Mouse (Mus musculus) heart, adult 9 months (tissue): ENCODE results near the gene Pik3r6.

Experiments
- DNase-seq, 2 experiments: peaks; one replicate each; pipeline ENCODE4 v3.0.0; 2022; ENCODE audit warnings: low spot score in 2 of 2

The Pik3r6 gene

GRCm38 (mm10) chr11:68502902-68503629, at the start of gene Pik3r6:
Gene Pik3r6, plus strand, starts transcription at chr11:68503019.
- peak; percentile 58 to 76 for DNase-seq

GRCm38 (mm10) chr11:68453301-68453700, 49.5 kb upstream of the Pik3r6 start:
- DNase-seq, result no peak

- peak in 1 of 2 experiments; percentile 15 for DNase-seq
Measured at GRCm38 (mm10) chr11:68458086-68458485, 44.7 kb upstream of the Pik3r6 start.

GRCm38 (mm10) chr11:68459021-68459420, 43.8 kb upstream of the Pik3r6 start:
- DNase-seq, result no peak

DNA sequence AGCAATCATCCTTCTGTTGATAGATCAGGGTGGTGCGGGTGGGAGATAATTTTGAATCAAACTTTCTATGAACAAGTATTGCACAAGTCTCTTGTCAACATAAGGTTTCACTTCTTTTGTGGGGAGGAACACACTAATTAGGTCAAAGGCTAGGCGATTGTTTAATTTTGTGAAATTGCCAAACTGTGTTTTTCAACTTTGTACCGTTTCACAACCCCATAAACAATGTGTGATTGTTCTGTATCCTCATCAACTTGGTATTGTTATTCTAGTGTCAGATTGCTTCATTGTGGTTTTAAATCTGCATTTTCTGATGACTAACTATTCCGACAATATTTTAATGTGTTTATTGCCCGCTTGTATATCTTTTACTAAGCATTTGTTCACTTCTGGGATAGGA, 43.3 kb upstream of the Pik3r6 start:
- peak in 1 of 2 experiments; percentile 23 for DNase-seq

- no peak for DNase-seq
Measured at GRCm38 (mm10) chr11:68462716-68463115, 40.1 kb upstream of the Pik3r6 start.

GRCm38 (mm10) chr11:68464260-68464659, 38.6 kb upstream of the Pik3r6 start:
- no peak for DNase-seq

DNA sequence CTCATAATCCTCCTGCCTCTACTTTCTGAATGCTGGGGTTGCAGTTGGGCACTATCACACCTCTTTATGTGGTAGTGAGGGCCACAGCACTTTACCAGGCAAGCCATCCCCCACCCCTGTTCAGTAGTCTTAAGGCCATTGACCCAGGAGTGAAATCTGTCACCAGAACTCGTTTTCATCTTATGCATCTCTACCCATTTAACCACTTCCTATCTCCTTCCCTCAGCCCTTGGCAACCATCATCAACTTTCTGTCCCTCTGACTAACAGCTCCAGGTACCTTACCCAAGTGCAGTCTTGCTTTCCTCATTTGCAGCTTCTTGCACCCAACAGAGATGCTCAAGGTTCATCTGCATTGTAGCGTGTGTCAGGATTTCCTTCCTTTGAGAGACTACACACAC, 37.7 kb upstream of the Pik3r6 start:
- DNase-seq, result no peak

GRCm38 (mm10) chr11:68467441-68467840, 35.4 kb upstream of the Pik3r6 start:
- DNase-seq, result no peak

DNA sequence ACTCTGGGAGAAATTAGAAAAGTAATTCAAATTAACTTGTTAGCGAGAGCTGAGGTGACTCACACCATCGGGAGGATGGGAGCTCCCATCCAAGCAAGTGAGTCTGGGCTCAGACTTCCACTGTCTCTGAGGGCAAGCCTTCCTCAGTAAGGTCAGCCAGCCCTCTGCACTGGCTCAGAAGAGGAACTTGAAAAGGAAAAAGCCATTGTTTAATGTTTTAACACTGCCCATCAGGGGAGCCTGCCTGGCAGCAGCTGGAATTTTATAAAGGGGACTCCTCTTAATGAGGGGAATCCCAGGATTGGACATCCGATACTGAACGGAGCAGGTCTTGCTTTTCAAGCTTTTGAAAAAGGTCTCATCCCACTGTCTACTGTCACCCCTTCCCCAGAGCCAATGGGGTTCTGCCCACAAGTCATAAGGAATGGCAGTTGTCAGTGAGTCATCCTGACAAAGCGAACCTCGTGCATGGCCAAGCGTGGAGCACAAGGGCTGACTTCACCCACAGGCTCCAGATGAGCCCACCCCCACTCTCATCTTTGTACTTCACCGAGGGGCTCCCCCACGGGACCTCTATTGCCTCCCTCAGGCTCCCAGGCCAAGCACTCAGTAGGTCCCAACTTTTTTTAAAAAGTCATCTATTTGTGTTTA, 34.7 kb upstream of the Pik3r6 start:
- no peak for DNase-seq

DNA sequence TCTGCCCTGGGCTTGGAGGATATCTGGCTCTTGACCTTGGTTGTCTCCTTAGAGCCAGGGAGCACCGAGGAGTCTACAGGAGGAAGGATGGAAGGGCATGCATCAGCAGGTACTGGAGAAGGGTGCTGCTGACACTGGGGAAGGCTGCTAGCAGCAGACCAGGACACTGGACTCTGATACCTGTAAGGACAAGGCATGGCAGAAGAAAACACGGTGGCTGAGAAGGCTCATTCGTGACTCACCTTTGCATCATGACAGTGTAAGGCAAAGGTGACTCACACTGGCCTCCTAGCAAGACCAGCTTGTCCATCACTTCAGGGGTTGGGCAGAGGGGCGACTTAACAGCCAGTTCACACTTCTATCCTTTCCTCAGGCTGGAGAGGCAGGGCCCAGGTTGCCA, 33.9 kb upstream of the Pik3r6 start:
- DNase-seq, result no peak

DNA sequence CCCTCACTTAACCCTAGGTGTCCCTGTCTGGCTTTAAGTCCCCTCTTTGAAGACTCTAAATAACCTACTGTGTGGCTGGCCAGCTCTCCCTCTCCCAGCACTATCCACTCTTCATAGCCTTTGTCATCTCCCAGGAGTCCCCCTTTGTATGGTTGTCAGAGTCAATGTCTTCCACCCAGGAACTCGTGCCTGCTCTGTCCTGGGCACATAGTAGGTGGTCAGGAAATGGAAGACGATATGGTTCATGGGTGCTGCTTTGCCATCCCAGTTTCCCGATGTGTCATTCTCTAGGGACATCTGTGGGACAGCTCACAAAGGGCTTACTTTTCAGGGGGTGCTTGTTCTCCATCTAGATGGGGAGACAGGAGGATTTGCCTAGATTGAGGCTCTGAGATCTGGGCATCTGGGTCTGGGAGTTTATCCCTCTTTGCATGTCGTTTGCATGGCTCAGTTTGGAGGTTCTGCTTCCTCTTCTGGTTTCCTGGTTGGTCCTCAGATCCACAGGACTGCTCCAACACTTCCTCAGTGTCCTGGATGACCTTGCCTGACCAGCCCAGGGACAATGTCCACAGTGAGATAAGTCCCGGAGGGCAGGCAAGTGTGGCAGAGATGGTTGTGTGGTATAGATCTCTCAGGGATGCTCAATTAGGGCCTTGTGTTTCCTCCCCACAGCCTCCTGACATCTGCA, 30.5 kb upstream of the Pik3r6 start:
- DNase-seq, result no peak

- no peak for DNase-seq
Measured at GRCm38 (mm10) chr11:68474600-68474999, 28.2 kb upstream of the Pik3r6 start.

DNA sequence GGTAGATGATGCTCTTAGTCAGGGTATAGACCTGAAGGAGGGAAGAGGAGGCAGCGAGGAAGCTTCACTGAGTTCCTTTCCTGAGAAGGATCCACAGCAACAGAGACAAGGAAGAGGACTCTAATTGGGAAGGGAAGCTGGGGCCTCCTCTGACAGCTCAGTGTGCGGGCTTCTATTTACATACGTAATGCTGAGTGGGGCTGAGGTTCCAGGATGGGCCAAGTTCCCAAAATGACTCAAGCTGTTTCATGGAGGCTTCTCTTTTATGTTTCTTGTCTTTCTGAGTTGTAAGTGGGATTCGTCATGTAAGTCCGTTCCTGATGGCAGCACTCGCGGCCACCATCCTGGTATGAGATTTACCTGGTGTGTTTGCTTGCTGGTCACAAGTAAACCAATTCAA, 27.1 kb upstream of the Pik3r6 start:
- DNase-seq, result no peak

- no peak for DNase-seq
Measured at GRCm38 (mm10) chr11:68477661-68478060, 25.2 kb upstream of the Pik3r6 start.

GRCm38 (mm10) chr11:68478574-68478981, 24.2 kb upstream of the Pik3r6 start:
- no peak for DNase-seq

GRCm38 (mm10) chr11:68480660-68481059, 22.2 kb upstream of the Pik3r6 start:
- no peak for DNase-seq

- DNase-seq, result no peak
Measured at GRCm38 (mm10) chr11:68482001-68482400, 20.8 kb upstream of the Pik3r6 start.

- peak in 1 of 2 experiments; percentile 43 for DNase-seq
Measured at GRCm38 (mm10) chr11:68483213-68483612, 19.6 kb upstream of the Pik3r6 start.

DNA sequence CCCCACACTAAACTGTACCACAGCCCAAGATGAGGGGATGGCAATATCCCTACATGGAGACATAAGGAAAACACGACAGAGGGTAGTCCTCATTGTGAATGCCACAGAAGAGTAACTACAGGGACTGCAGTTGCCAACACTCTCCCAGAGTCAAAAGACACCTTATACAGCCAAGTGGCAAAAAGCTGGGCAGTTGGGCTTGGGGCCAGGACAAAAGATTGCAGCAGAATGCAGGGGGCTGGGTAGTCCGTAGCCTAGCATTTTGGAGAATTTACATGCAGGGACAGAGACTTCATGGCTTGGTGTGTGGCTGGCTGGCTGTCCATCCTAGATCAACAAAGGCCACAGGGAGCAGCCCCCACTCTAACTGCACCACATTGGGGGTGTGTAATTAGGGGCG, 18.4 kb upstream of the Pik3r6 start:
- DNase-seq, result no peak

DNA sequence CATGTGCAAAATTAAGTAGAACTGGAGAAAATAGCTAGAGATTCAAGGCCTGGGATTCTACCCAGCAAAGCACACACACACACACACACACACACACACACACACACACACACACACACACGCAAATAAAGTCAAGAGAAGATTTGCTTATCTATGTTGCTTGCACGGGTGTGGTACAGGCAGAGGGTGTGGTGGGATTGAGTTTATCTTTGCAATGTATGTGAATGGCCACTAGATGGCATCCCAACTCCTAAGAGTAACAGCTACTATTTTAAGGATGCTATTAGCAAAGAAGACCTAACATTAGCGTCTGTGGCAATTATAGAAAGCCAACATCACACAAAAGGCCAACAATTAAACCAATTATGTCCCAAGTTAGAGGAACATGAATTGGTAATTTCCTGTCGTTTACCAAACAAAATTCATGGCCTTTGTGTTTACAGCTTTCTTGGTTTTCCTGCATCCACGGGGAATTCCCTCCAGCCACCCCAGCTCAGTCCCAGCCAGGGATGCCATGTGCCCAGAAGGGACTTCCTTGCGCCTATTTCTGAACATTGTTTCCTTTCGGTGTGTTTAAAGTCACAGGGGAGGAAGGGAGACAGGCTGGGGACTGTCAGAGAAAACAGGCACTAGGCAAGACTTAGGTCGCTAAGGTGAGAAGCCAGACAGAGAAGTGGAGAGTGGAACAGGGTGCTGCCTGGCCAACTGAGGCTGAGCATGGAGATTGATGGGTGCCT, 17.4 kb upstream of the Pik3r6 start:
- DNase-seq, result peak; percentile 47 to 53

DNA sequence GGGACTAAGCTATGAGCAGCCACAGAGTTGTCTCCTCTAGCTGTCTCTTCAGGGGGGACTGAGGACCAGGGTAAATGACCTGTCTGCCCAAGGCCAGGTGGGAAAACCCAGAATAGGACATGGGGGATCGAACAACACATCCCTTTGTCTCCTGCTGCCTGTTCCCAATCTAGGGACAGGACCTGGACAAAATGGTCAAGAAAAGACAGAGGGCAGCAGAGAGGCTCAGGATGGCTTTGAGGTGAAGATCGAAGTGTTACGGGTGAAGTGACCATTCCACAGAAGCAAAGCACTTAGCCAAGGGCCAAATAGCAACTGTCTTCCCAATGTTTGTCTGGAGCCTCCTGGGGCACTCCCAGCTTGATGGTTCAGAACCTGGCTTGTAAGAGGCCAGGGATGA, 16.7 kb upstream of the Pik3r6 start:
- DNase-seq, result no peak
